21 mouse cellular contexts compared by ENCODE assay signal in the genomic region with DNA sequence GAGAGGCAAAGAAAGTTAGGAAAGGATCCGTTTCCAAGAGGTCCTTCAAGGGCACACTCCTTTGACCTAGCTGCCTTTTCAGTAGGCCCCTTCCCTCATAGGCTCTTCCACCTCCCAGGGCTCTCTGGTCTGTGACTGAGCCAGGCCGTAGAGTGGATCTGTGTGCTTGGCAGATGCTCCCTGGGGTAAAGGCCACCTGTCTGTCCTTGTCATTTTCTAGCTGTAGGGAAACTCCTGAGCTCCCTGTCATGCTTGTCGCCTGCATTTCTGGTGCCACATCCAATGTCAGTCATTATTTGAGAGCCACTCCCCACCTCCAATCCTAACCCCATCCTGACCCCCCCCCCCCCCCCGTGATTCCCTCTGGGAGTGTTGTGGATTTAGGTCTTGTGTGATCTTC.
"Had no signal": no experiment of that assay in that cellular context is flagged by ENCODE, and none has a peak within 500 bp of the region (broad histone marks: within the 10 kb centered on the region; RNA-seq: fewer than 3 reads in every experiment).

No protein-coding gene starts in this region.

- H3K9me3 ChIP-seq: lung, embryonic 15.5 days; midbrain, embryonic 13.5 days; midbrain, embryonic 15.5 days; neural tube, embryonic 13.5 days; neural tube, embryonic 15.5 days had no signal

- H3K27me3 ChIP-seq: lung, embryonic 15.5 days; megakaryocyte, embryonic 14.5 days; midbrain, embryonic 13.5 days; midbrain, embryonic 15.5 days; neural tube, embryonic 13.5 days; neural tube, embryonic 15.5 days had no signal

- ATAC-seq: liver, postnatal 0 days; lung, postnatal 0 days; midbrain, embryonic 13.5 days; midbrain, embryonic 15.5 days had no signal

- H3K4me2 ChIP-seq: lung, embryonic 15.5 days; midbrain, embryonic 11.5 days; midbrain, embryonic 13.5 days; midbrain, embryonic 15.5 days; neural tube, embryonic 13.5 days; neural tube, embryonic 15.5 days had no signal

- H3K27ac ChIP-seq: lung, embryonic 15.5 days; macrophage; midbrain, embryonic 13.5 days; midbrain, embryonic 15.5 days; neural tube, embryonic 13.5 days; neural tube, embryonic 15.5 days had no signal

- DNase-seq: liver, postnatal 0 days; lung, adult 2 months; lung, postnatal 14 days; lung, postnatal 36 days; retina, postnatal 1 day; right cerebral cortex, adult 18-20 months; right cerebral cortex, postnatal 25 days; right cerebral cortex, postnatal 4 days; spleen, adult 18-20 months; thymus, adult 18-20 months; thymus, postnatal 14 days; thymus, postnatal 36 days had no signal

- H3K4me3 ChIP-seq: lung, embryonic 15.5 days; megakaryocyte, embryonic 14.5 days; midbrain, embryonic 13.5 days; midbrain, embryonic 15.5 days; neural tube, embryonic 13.5 days; neural tube, embryonic 15.5 days had no signal

- H3K36me3 ChIP-seq: lung, embryonic 15.5 days; midbrain, embryonic 13.5 days; midbrain, embryonic 15.5 days; neural tube, embryonic 13.5 days; neural tube, embryonic 15.5 days had no signal

- H3K9ac ChIP-seq: liver, postnatal 0 days; lung, embryonic 15.5 days; midbrain, embryonic 13.5 days; midbrain, embryonic 15.5 days; neural tube, embryonic 13.5 days; neural tube, embryonic 15.5 days had no signal

- H3K4me1 ChIP-seq: lung, embryonic 15.5 days; megakaryocyte, embryonic 14.5 days; neural tube, embryonic 15.5 days had no signal
